Mouse (Mus musculus) spleen, adult 2 months (tissue): ENCODE measurements around the gene Srr.

Experiments
- CTCF ChIP-seq: fragments of 200-500 bp; IDR thresholded peaks from 2 replicates; pipeline ENCODE4 v1.5.1; 2011; ENCODE audit warnings: mild to moderate bottlenecking, inconsistent platforms; ENCODE audit not compliant: insufficient read depth, insufficient read length, insufficient replicate concordance; ENCODE audit errors: extremely low read depth
- POLR2A ChIP-seq: fragments of 200-500 bp; IDR thresholded peaks from 2 replicates; pipeline ENCODE4 v1.6.1; 2011; ENCODE audit warnings: low read depth, low read length, inconsistent platforms

GRCm38 (mm10) chr11:74961953-74962352, 36.2 kb upstream of the Srr start:
- TF ChIP-seq POLR2A (no peak), CTCF (no peak)
